In the genomic region with DNA sequence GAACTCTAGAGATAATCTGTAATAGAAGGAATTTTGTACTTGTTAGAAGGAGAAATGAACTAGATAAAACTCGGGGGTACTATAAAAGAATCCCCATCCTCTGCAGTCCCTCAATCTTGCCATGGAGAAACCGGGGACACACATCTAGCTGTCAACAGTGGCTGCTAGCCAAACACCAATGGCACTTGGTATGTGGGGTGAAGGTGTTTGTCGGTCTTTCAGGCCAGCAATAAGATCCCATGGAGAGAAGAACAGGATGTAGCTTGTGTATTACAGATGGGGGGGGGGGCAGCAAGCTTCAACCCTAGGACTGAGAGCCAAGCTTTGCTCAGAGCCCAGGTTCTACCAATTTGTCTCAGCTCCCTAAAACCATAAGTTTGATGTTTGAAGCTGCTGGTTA, we compare ENCODE assay signal across 19 mouse cellular contexts.
"Had no signal": no experiment of that assay in that cellular context is flagged by ENCODE, and none has a peak within 500 bp of the region (broad histone marks: within the 10 kb centered on the region; RNA-seq: fewer than 3 reads in every experiment).

No protein-coding gene starts in this region.

- H3K4me3 ChIP-seq: kidney, embryonic 15.5 days; left cerebral cortex, adult 2 months; liver, embryonic 13.5 days; lung, embryonic 15.5 days; megakaryocyte, embryonic 14.5 days; midbrain, embryonic 10.5 days; midbrain, embryonic 13.5 days; myocyte; neural tube, embryonic 13.5 days had no signal

- H3K4me2 ChIP-seq: kidney, embryonic 15.5 days; liver, embryonic 13.5 days; lung, embryonic 15.5 days; midbrain, embryonic 13.5 days; neural tube, embryonic 13.5 days had no signal

- H3K36me3 ChIP-seq: kidney, embryonic 15.5 days; liver, embryonic 13.5 days; lung, embryonic 15.5 days; midbrain, embryonic 10.5 days; midbrain, embryonic 13.5 days; neural tube, embryonic 13.5 days had no signal

- ATAC-seq: midbrain, embryonic 16.5 days had no signal

- H3K9me3 ChIP-seq: kidney, embryonic 15.5 days; liver, embryonic 13.5 days; lung, embryonic 15.5 days; megakaryocyte, embryonic 14.5 days; neural tube, embryonic 13.5 days had no signal

- H3K27me3 ChIP-seq: kidney, embryonic 15.5 days; liver, embryonic 13.5 days; lung, embryonic 15.5 days; megakaryocyte, embryonic 14.5 days; midbrain, embryonic 13.5 days; neural tube, embryonic 13.5 days had no signal

- H3K27ac ChIP-seq: kidney, embryonic 15.5 days; left cerebral cortex, adult 2 months; liver, embryonic 13.5 days; lung, embryonic 15.5 days; midbrain, embryonic 10.5 days; midbrain, embryonic 13.5 days; neural tube, embryonic 13.5 days; stomach, postnatal 0 days had no signal

- H3K4me1 ChIP-seq: liver, embryonic 13.5 days; megakaryocyte, embryonic 14.5 days had no signal

- DNase-seq: kidney, postnatal 10 days; kidney, postnatal 36 days; layer of hippocampus, postnatal 36 days; liver, embryonic 13.5 days; lung, postnatal 10 days; right cerebral cortex, postnatal 4 days; thymus, adult 2 months; thymus, postnatal 14 days; thymus, postnatal 4 days had no signal

- H3K9ac ChIP-seq: kidney, embryonic 15.5 days; liver, embryonic 13.5 days; lung, embryonic 15.5 days; midbrain, embryonic 13.5 days; neural tube, embryonic 13.5 days had no signal
